Mouse (Mus musculus) forebrain, embryonic 15.5 days (tissue): ENCODE data around the gene Cadm3. TPM values are rescaled to one million over a fixed set of nuclear protein-coding genes. Genes with fewer than 3 reads are reported as not detected.

Source experiments
- ATAC-seq: fragments of 200-750 bp; cut with Nextera tagmentation; replicated peaks from 2 replicates; pipeline ENCODE4 v1.8.0; 2017; ENCODE audit warnings: mild to moderate bottlenecking, moderate TSS enrichment, moderate library complexity
- H3K27ac ChIP-seq: fragments of 300-500 bp; sonication (generic); replicated peaks from 2 replicates; pipeline ENCODE4 v1.5.1; 2015; ENCODE audit warnings: mild to moderate bottlenecking, inconsistent platforms
- H3K27me3 ChIP-seq: fragments of 300-500 bp; sonication (generic); 2 replicates; pipeline ENCODE4 v1.6.1; 2015; ENCODE audit warnings: inconsistent platforms
- H3K36me3 ChIP-seq: fragments of 300-500 bp; sonication (generic); 2 replicates; pipeline ENCODE4 v1.6.1; 2015; ENCODE audit warnings: mild to moderate bottlenecking, inconsistent platforms
- H3K4me1 ChIP-seq: fragments of 300-500 bp; sonication (generic); 2 replicates; pipeline ENCODE4 v1.6.1; 2015; ENCODE audit warnings: inconsistent platforms
- H3K4me2 ChIP-seq: fragments of 300-500 bp; sonication (generic); replicated peaks from 2 replicates; pipeline ENCODE4 v1.6.1; 2015; ENCODE audit warnings: mild to moderate bottlenecking, inconsistent platforms
- H3K4me3 ChIP-seq: fragments of 300-500 bp; sonication (generic); 2 replicates; pipeline ENCODE4 v1.5.1; 2015; ENCODE audit warnings: mild to moderate bottlenecking, inconsistent platforms
- H3K9ac ChIP-seq: fragments of 300-500 bp; sonication (generic); replicated peaks from 2 replicates; pipeline ENCODE4 v1.6.1; 2015; ENCODE audit warnings: mild to moderate bottlenecking, inconsistent platforms
- H3K9me3 ChIP-seq: fragments of 300-500 bp; sonication (generic); 2 replicates; pipeline ENCODE4 v1.6.1; 2016; ENCODE audit warnings: inconsistent platforms
- whole genome bisulfite sequencing: fragments of 180-500 bp; shearing (Covaris S2); methylation state at CpG from one replicate; pipeline ENCODE4 v1.1.7; 2015; ENCODE audit warnings: mixed read lengths; 5-methylcytosine and 5-hydroxymethylcytosine counted together
- polyA plus RNA-seq: library from polyadenylated mRNA; unstranded; fragments of >200 nt; fragmentation: Nextera tagmentation; extraction: Ambion mirVana; gene quantifications from 2 replicates; pipeline ENCODE4 v1.2.1, GENCODE M21; 2015

The Cadm3 gene
- polyA plus RNA-seq, result 38.1 and 39.7 TPM in 2 replicates

- H3K4me3 ChIP-seq, result peak within 1 kb of the TSS; percentile 77
- peak within 1 kb of the TSS; percentile 91 for H3K9ac ChIP-seq
- no peaks in the 10 kb centered on the region for H3K27me3 ChIP-seq
- peak within 1 kb of the TSS; percentile 88 for H3K27ac ChIP-seq
- under 1% methylated on average over 46 of the region's 46 CpGs for WGBS
- H3K9me3 ChIP-seq, result no peaks in the 10 kb centered on the region
- ATAC-seq, result peak; percentile 92
- peaks cover 30% of the 10 kb centered on the region for H3K4me1 ChIP-seq
- H3K36me3 ChIP-seq, result no peaks in the 10 kb centered on the region
- H3K4me2 ChIP-seq, result peak within 1 kb of the TSS; percentile 81
Observed at GRCm38 (mm10) chr1:173367356-173368046, at the start of gene Cadm3. Cadm3 (minus strand) TSS chr1:173367695.

- H3K4me2 ChIP-seq, result no peak overlapping the region
- 64% methylated on average over 3 of the region's 3 CpGs for WGBS
- no peaks in the 10 kb centered on the region for H3K9me3 ChIP-seq
- H3K27ac ChIP-seq, result no peak overlapping the region
- H3K27me3 ChIP-seq, result no peaks in the 10 kb centered on the region
- H3K9ac ChIP-seq, result no peak overlapping the region
- ATAC-seq, result no peak
- H3K4me1 ChIP-seq, result no peaks in the 10 kb centered on the region
- H3K4me3 ChIP-seq, result no peak overlapping the region
- H3K36me3 ChIP-seq, result no peaks in the 10 kb centered on the region
Observed at GRCm38 (mm10) chr1:173414631-173415030, 47.1 kb upstream of the Cadm3 start.

GRCm38 (mm10) chr1:173411863-173412262 is 44.4 kb upstream of the Cadm3 start:
- Histone ChIP-seq H3K9ac (no peak overlapping the region), H3K4me2 (no peak overlapping the region), H3K9me3 (no peaks in the 10 kb centered on the region), H3K27me3 (no peaks in the 10 kb centered on the region), H3K4me1 (no peaks in the 10 kb centered on the region), H3K36me3 (no peaks in the 10 kb centered on the region), H3K27ac (no peak overlapping the region), H3K4me3 (no peak overlapping the region)
- no peak for ATAC-seq
- WGBS, result 81% methylated on average over 4 of the region's 4 CpGs

- H3K4me3 ChIP-seq, result no peak overlapping the region
- no peak overlapping the region for H3K4me2 ChIP-seq
- no peak for ATAC-seq
Observed at GRCm38 (mm10) chr1:173409066-173409465, 41.6 kb upstream of the Cadm3 start.

GRCm38 (mm10) chr1:173404696-173405309 is 37.3 kb upstream of the Cadm3 start:
- no peak overlapping the region for H3K27ac ChIP-seq
- no peaks in the 10 kb centered on the region for H3K4me1 ChIP-seq
- H3K36me3 ChIP-seq, result no peaks in the 10 kb centered on the region
- no peak overlapping the region for H3K9ac ChIP-seq
- no peak overlapping the region for H3K4me2 ChIP-seq
- no peaks in the 10 kb centered on the region for H3K9me3 ChIP-seq
- WGBS, result 85% methylated on average over 5 of the region's 5 CpGs
- ATAC-seq, result no peak
- no peaks in the 10 kb centered on the region for H3K27me3 ChIP-seq
- H3K4me3 ChIP-seq, result no peak overlapping the region

More at GRCm38 (mm10) chr1:173409066-173409465, 41.6 kb upstream of the Cadm3 start:
- Histone ChIP-seq H3K9ac (no peak overlapping the region), H3K36me3 (no peaks in the 10 kb centered on the region), H3K27ac (no peak overlapping the region), H3K4me1 (no peaks in the 10 kb centered on the region), H3K27me3 (no peaks in the 10 kb centered on the region), H3K9me3 (no peaks in the 10 kb centered on the region)

GRCm38 (mm10) chr1:173398323-173398970 is 31.0 kb upstream of the Cadm3 start:
- ATAC-seq, result peak; percentile 87
- H3K36me3 ChIP-seq, result no peaks in the 10 kb centered on the region
- H3K27ac ChIP-seq, result no peak overlapping the region
- no peak overlapping the region for H3K4me2 ChIP-seq
- WGBS, result 46% methylated on average over 3 of the region's 3 CpGs
- H3K27me3 ChIP-seq, result no peaks in the 10 kb centered on the region
- no peaks in the 10 kb centered on the region for H3K9me3 ChIP-seq
- H3K9ac ChIP-seq, result no peak overlapping the region
- no peak overlapping the region for H3K4me3 ChIP-seq
- H3K4me1 ChIP-seq, result no peaks in the 10 kb centered on the region

- no peaks in the 10 kb centered on the region for H3K9me3 ChIP-seq
- 91% methylated on average over 6 of the region's 6 CpGs for WGBS
- no peak overlapping the region for H3K4me3 ChIP-seq
- no peaks in the 10 kb centered on the region for H3K36me3 ChIP-seq
- peaks cover 22% of the 10 kb centered on the region for H3K4me1 ChIP-seq
- no peak overlapping the region for H3K4me2 ChIP-seq
- H3K27ac ChIP-seq, result no peak overlapping the region
- H3K27me3 ChIP-seq, result no peaks in the 10 kb centered on the region
- no peak overlapping the region for H3K9ac ChIP-seq
- ATAC-seq, result no peak
Observed at GRCm38 (mm10) chr1:173391754-173392153, 24.3 kb upstream of the Cadm3 start.

GRCm38 (mm10) chr1:173389901-173390401 is 22.5 kb upstream of the Cadm3 start:
- Histone ChIP-seq H3K9me3 (no peaks in the 10 kb centered on the region), H3K27me3 (no peaks in the 10 kb centered on the region), H3K36me3 (no peaks in the 10 kb centered on the region), H3K4me2 (peak overlapping the region; percentile 43), H3K9ac (peak overlapping the region; percentile 51), H3K4me3 (peak overlapping the region; percentile 43), H3K27ac (peak overlapping the region; percentile 95), H3K4me1 (peaks cover 22% of the 10 kb centered on the region)
- WGBS, result under 1% methylated on average over 13 of the region's 13 CpGs
- ATAC-seq, result peak; percentile 97

- peaks cover 22% of the 10 kb centered on the region for H3K4me1 ChIP-seq
- H3K9ac ChIP-seq, result peak overlapping the region; percentile 51
- H3K36me3 ChIP-seq, result no peaks in the 10 kb centered on the region
- peak overlapping the region; percentile 95 for H3K27ac ChIP-seq
- peak overlapping the region; percentile 43 for H3K4me2 ChIP-seq
- WGBS, result 8% methylated on average over 3 of the region's 3 CpGs
- H3K4me3 ChIP-seq, result peak overlapping the region; percentile 43
- no peaks in the 10 kb centered on the region for H3K27me3 ChIP-seq
- peak; percentile 74 for ATAC-seq
- H3K9me3 ChIP-seq, result no peaks in the 10 kb centered on the region
Observed at GRCm38 (mm10) chr1:173389431-173389830, 21.9 kb upstream of the Cadm3 start.

- WGBS, result 73% methylated on average over 6 of the region's 6 CpGs
- no peak for ATAC-seq
Observed at GRCm38 (mm10) chr1:173381436-173381835, 13.9 kb upstream of the Cadm3 start.

GRCm38 (mm10) chr1:173377380-173378112 is 10.1 kb upstream of the Cadm3 start:
- Histone ChIP-seq H3K36me3 (no peaks in the 10 kb centered on the region), H3K4me1 (no peaks in the 10 kb centered on the region), H3K27ac (no peak overlapping the region), H3K4me3 (no peak overlapping the region), H3K9me3 (no peaks in the 10 kb centered on the region), H3K9ac (no peak overlapping the region), H3K27me3 (no peaks in the 10 kb centered on the region), H3K4me2 (no peak overlapping the region)
- ATAC-seq, result peak; percentile 87
- WGBS, result 34% methylated on average over 13 of the region's 13 CpGs

More at GRCm38 (mm10) chr1:173381436-173381835, 13.9 kb upstream of the Cadm3 start:
- Histone ChIP-seq H3K36me3 (no peaks in the 10 kb centered on the region), H3K9ac (no peak overlapping the region), H3K4me3 (no peak overlapping the region), H3K27ac (no peak overlapping the region), H3K27me3 (no peaks in the 10 kb centered on the region), H3K9me3 (no peaks in the 10 kb centered on the region), H3K4me1 (no peaks in the 10 kb centered on the region), H3K4me2 (no peak overlapping the region)
